Mouse (Mus musculus): Measurements from ENCODE around the gene Hmbs.
"Not testable (repeated sequence)": the region's sequence is repeated elsewhere in the genome, so short reads cannot be mapped to it uniquely, and the experiment has no call there.

Hmbs gene

GRCm38 (mm10) chr9:44345570-44346433 is 1.8 kb upstream of the Hmbs start:
- no peak for DNase-seq (ENCODE audit: low spot score)

GRCm38 (mm10) chr9:44343290-44343689 is 738 bp downstream of the Hmbs start:
- no peak for DNase-seq (ENCODE audit: low spot score)

- no peak for DNase-seq (ENCODE audit: low spot score)
Measured at GRCm38 (mm10) chr9:44342605-44343004, 1.4 kb downstream of the Hmbs start.

GRCm38 (mm10) chr9:44342173-44342572 is 1.9 kb downstream of the Hmbs start:
- no peak for DNase-seq (ENCODE audit: low spot score)

- no peak for DNase-seq (ENCODE audit: low spot score)
Measured at GRCm38 (mm10) chr9:44341487-44341886, 2.5 kb downstream of the Hmbs start.

- no peak for DNase-seq (ENCODE audit: low spot score)
Measured at GRCm38 (mm10) chr9:44338574-44338973, 5.5 kb downstream of the Hmbs start.

- DNase-seq (ENCODE audit: low spot score) = no peak
Measured at GRCm38 (mm10) chr9:44337436-44338169, 6.4 kb downstream of the Hmbs start.

- DNase-seq (ENCODE audit: low spot score) = no peak
Measured at GRCm38 (mm10) chr9:44336964-44337363, 7.1 kb downstream of the Hmbs start.

GRCm38 (mm10) chr9:44336513-44336912 is 7.5 kb downstream of the Hmbs start:
- not testable (repeated sequence) for DNase-seq (ENCODE audit: low spot score)

GRCm38 (mm10) chr9:44336093-44336406 is 8.0 kb downstream of the Hmbs start:
- no peak for DNase-seq (ENCODE audit: low spot score)

- DNase-seq (ENCODE audit: low spot score) = no peak
Measured at GRCm38 (mm10) chr9:44335331-44336092, 8.5 kb downstream of the Hmbs start.

GRCm38 (mm10) chr9:44334396-44335330 is 9.4 kb downstream of the Hmbs start, which contains the start of gene H2afx:
Gene H2afx (plus strand): TSS chr9:44334694.
- DNase-seq (ENCODE audit: low spot score) = peak; percentile 100

GRCm38 (mm10) chr9:44332918-44333638 is 10.9 kb downstream of the Hmbs start:
- DNase-seq (ENCODE audit: low spot score) = no peak

- DNase-seq (ENCODE audit: low spot score) = no peak
Measured at GRCm38 (mm10) chr9:44330736-44331135, 13.3 kb downstream of the Hmbs start.

- DNase-seq (ENCODE audit: low spot score) = no peak
Measured at GRCm38 (mm10) chr9:44327926-44328325, 16.1 kb downstream of the Hmbs start.

GRCm38 (mm10) chr9:44327064-44327711 is 16.8 kb downstream of the Hmbs start:
- DNase-seq (ENCODE audit: low spot score) = peak; percentile 62

- DNase-seq (ENCODE audit: low spot score) = peak; percentile 92
Measured at GRCm38 (mm10) chr9:44326371-44327063, 17.5 kb downstream of the Hmbs start.

GRCm38 (mm10) chr9:44325768-44326370 is 18.2 kb downstream of the Hmbs start, which contains the start of gene Dpagt1:
Gene Dpagt1 (plus strand): TSS chr9:44326019.
- no peak for DNase-seq (ENCODE audit: low spot score)
